ENCODE assay signal across 8 mouse cellular contexts in the genomic region with DNA sequence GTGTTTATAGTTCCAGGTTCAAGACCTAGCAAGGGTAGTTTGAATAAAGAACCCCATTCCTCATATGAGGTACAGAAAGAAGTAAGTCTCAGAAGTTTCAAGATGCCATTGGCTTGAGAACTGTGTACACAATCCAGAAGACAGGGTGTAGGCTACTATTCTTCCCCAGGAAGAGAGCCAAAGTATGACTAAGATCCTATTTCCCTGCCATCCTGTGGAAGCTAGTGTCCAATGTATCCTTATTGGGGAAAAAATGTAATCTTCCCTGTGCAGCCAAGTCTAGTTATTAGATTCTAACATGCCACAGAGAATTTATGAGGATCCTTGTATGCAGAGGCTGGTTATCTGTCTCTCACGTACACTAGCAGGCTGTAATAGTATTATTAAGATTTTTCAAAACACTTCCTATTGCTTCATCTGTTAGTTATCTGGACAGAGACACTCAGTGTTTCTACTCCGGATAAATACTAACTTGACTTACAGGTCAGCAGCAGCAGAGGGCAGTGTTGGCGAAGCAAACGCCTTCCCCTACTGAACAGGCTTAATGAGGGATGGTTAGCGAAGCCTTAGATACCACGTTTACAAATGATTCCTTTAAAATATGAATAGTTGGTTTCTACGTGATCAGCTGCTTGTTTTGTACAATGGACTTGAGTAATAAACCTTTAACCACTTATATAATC.
DNase-seq lines count a peak whose midpoint lies in the region; ATAC-seq lines count a peak whose summit lies in the region.
"Had no signal": no experiment of that assay in that cellular context is flagged by ENCODE, and none has a peak within 500 bp of the region (broad histone marks: within the 10 kb centered on the region; RNA-seq: fewer than 3 reads in every experiment).

No protein-coding gene starts in this region.

- H3K9me3 ChIP-seq in intestine, embryonic 16.5 days (ENCODE audit: control insufficient read depth, low read length) = no peaks in the 10 kb centered on the region
- no peaks in the 10 kb centered on the region for H3K9me3 ChIP-seq in midbrain, embryonic 14.5 days (ENCODE audit: control insufficient read depth, low read length)
- no peaks in the 10 kb centered on the region for H3K9me3 ChIP-seq in stomach, embryonic 14.5 days (ENCODE audit: control insufficient read depth, low read depth, low read length)

- ATAC-seq in intestine, embryonic 16.5 days = peak; percentile 92
- ATAC-seq in midbrain, embryonic 14.5 days (ENCODE audit: low FRiP score, low TSS enrichment) = peak; percentile 68
- peak; percentile 78; the same call in 1 of the 2 replicates for ATAC-seq in stomach, embryonic 14.5 days (ENCODE audit: insufficient number of reproducible peaks, insufficient read depth, low FRiP score, low read depth)

- 7% methylated on average over 7 of the region's 7 CpGs for WGBS in intestine, embryonic 16.5 days
- WGBS in midbrain, embryonic 14.5 days = 13% methylated on average over 7 of the region's 7 CpGs
- WGBS in stomach, embryonic 14.5 days = 3% methylated on average over 7 of the region's 7 CpGs

- 0 out of 2 replicates have a peak, but pooled peaks cover 2% of the 10 kb centered on the region for H3K4me1 ChIP-seq in intestine, embryonic 16.5 days (ENCODE audit: control insufficient read depth, insufficient read depth, low read length)
- no peaks in the 10 kb centered on the region for H3K4me1 ChIP-seq in midbrain, embryonic 14.5 days (ENCODE audit: control insufficient read depth, insufficient read depth, low read length)
- no peaks in the 10 kb centered on the region for H3K4me1 ChIP-seq in stomach, embryonic 14.5 days (ENCODE audit: control insufficient read depth, insufficient read depth, low read length)

- H3K9ac ChIP-seq in intestine, embryonic 16.5 days (ENCODE audit: low read depth, low read length) = no peak overlapping the region
- no peak overlapping the region for H3K9ac ChIP-seq in midbrain, embryonic 14.5 days (replicated peaks; ENCODE audit: low read length)
- no peak overlapping the region for H3K9ac ChIP-seq in stomach, embryonic 14.5 days (replicated peaks; ENCODE audit: low read depth, low read length)

- peak; percentile 66 for DNase-seq in ZHBTc4 (ENCODE audit: low read depth, low spot score)
- DNase-seq in cerebellum, postnatal 10 days = peak; percentile 73 to 75
- DNase-seq in gastrocnemius, adult 18-20 months (ENCODE audit: low spot score) = peak; percentile 38
- peak; percentile 25 to 68 for DNase-seq in left cerebral cortex, postnatal 14 days (ENCODE audit: low spot score in 2 of 2)
- peak; percentile 83 for DNase-seq in midbrain, embryonic 14.5 days

- no peaks in the 10 kb centered on the region for H3K27me3 ChIP-seq in intestine, embryonic 16.5 days (replicated peaks; ENCODE audit: control insufficient read depth, insufficient read depth, low read length)
- H3K27me3 ChIP-seq in midbrain, embryonic 14.5 days (ENCODE audit: control insufficient read depth, insufficient read depth, low read length) = no peaks in the 10 kb centered on the region
- no peaks in the 10 kb centered on the region for H3K27me3 ChIP-seq in stomach, embryonic 14.5 days (ENCODE audit: control insufficient read depth, insufficient read depth, low read length)

- H3K4me3 ChIP-seq in intestine, embryonic 16.5 days (ENCODE audit: low read length) = no peak overlapping the region
- no peak overlapping the region for H3K4me3 ChIP-seq in midbrain, embryonic 14.5 days (replicated peaks; ENCODE audit: low read depth, low read length)
- H3K4me3 ChIP-seq in stomach, embryonic 14.5 days (ENCODE audit: low read depth, low read length) = no peak overlapping the region

- no peak overlapping the region for H3K27ac ChIP-seq in intestine, embryonic 16.5 days (ENCODE audit: low read length)
- H3K27ac ChIP-seq in midbrain, embryonic 14.5 days (replicated peaks; ENCODE audit: low read depth, low read length) = no peak overlapping the region
- no peak overlapping the region for H3K27ac ChIP-seq in stomach, embryonic 14.5 days (ENCODE audit: low read length)
- H3K27ac ChIP-seq: macrophage had no signal

- no peak overlapping the region for H3K4me2 ChIP-seq in intestine, embryonic 16.5 days (ENCODE audit: low read depth, low read length)
- no peak overlapping the region for H3K4me2 ChIP-seq in midbrain, embryonic 14.5 days (ENCODE audit: low read length)
- H3K4me2 ChIP-seq in stomach, embryonic 14.5 days (replicated peaks; ENCODE audit: low read depth, low read length) = no peak overlapping the region

- no peaks in the 10 kb centered on the region for H3K36me3 ChIP-seq in intestine, embryonic 16.5 days (ENCODE audit: control insufficient read depth, insufficient read depth, low read length)
- no peaks in the 10 kb centered on the region for H3K36me3 ChIP-seq in midbrain, embryonic 14.5 days (ENCODE audit: control insufficient read depth, insufficient read depth, low read length)
- H3K36me3 ChIP-seq in stomach, embryonic 14.5 days (ENCODE audit: control insufficient read depth, insufficient read depth, low read length) = no peaks in the 10 kb centered on the region

- intact Hi-C loops in left cerebral cortex, postnatal 14 days (cut with DNase I) = loop anchor here (5.0 kb wide), 1 partner anchor 127 kb away; no protein-coding TSS in a partner anchor
